Mouse (Mus musculus) thymus, adult 2 months (tissue): ENCODE measurements around the gene Rnf186.

Experiments
- CTCF ChIP-seq: fragments of 200-500 bp; IDR thresholded peaks from 2 replicates; pipeline ENCODE4 v1.5.1; 2012; ENCODE audit warnings: mild to moderate bottlenecking, control low read depth, low read length, moderate library complexity, borderline replicate concordance; ENCODE audit not compliant: control insufficient read depth, poor library complexity, insufficient read depth; ENCODE audit errors: extremely low read depth
- POLR2A ChIP-seq: fragments of 200-500 bp; IDR thresholded peaks from 2 replicates; pipeline ENCODE4 v1.6.1; 2012; ENCODE audit warnings: mild to moderate bottlenecking, low read length, control low read depth, moderate library complexity; ENCODE audit not compliant: control insufficient read depth, poor library complexity, insufficient read depth; ENCODE audit errors: extremely low read depth

DNA sequence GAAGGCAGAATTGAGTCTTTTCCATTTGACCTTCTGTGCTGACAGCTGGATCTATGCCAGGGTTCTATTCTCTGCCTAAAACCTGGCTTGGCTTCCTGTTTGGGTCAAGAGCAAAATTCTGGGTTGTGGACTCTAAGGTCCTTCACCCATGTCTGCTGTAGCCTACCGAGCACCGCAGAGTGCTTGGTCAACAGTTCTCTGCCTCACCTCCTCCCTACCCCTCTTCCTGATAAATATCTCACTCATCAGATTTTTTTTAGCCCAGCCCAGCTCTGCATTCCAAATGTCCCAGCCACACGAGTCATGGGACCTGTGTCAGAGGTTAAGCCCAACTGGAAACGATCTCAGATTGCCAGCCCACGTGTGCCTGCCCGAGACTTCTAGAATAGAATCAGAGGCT is 9.1 kb downstream of the Rnf186 start:
- TF ChIP-seq POLR2A = no peak
- TF ChIP-seq CTCF = no peak
